Mouse (Mus musculus) heart, postnatal 25 days (tissue): ENCODE data around the gene Olfr1446. TPM values are rescaled to one million over a fixed set of nuclear protein-coding genes. Genes with fewer than 3 reads are reported as not detected.

Source experiments
- DNase-seq: peaks from one replicate; pipeline ENCODE4 v3.0.0; 2022; ENCODE audit warnings: low spot score
- intact Hi-C: fragments of 180-260 bp; cut with DNase I; formaldehyde crosslinking; loops from one replicate; pipeline ENCODE4 v1.15.1; 2025
- total RNA-seq, 2 experiments: library from RNA; stranded (reverse); gene quantifications; 2 replicates each; pipeline ENCODE4 v1.2.3; 2021

Gene Olfr1446
- not detected for total RNA-seq

DNA sequence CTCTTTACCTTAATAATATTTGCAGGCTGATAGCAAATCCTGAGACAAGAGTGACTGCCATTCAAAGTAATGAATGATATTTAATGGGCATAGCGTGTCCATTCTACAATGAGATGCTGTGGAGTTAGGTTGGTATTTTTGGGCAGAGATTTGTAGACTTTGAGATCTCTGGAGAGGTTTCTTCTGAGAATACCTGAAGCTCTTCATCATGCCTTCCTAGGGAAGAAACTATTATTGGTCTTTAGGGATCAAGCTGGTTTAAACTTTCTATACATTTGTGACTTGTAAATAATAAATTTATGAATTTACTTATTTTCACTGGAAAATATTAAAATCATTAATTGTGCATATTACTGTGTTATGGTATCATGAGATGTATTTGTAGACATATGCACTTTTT lies at the start of gene Olfr1446:
Olfr1446 (minus strand) TSS at position 101 of the 400 bp plus-strand sequence.
- intact Hi-C loops = no loop called here
- DNase-seq = no peak

DNA sequence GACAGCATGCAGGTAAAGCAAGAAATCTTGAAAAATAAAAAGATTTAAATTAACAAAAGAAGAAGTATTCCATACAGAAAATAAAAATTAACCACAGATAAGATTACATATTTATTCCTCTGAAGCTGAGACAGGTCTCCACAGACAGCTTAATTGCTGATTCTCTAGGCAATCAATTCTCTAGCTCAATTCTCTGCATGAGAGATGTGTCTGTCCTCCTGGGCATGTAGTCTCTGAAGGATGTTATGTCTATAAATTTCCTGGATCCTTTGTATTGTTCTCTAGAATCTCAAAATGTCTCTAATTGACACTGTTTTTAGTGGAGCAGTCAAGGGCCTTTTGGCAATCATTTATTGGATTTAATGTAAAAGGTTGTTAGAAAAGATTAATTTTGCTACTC lies 37.2 kb upstream of the Olfr1446 start, which contains the start of gene Olfr1449:
Olfr1449 (plus strand) TSS at position 301 of the 400 bp plus-strand sequence.
- DNase-seq = no peak
- intact Hi-C loops = no loop called here

DNA sequence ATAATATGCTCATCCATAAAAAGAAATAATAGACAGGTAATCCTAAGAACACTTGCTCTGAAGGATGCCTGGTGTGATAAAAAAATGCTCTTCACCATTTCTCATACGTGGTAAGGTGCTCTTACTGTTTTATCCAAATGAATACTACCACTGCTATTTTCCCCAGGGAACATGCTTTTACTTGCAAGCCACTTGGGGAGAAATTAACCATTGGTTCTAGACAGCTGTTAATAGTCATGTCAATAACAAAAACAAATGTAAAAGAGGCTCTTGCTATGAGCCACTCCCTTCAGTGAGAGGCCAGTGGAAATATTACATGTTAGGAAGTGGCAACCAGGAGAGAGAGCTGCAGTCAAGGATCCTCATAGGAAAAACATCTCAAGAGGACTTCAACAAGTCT lies 31.0 kb upstream of the Olfr1446 start, which contains the start of gene Olfr1448:
Olfr1448 (minus strand) TSS at position 101 of the 400 bp plus-strand sequence.
- intact Hi-C loops = no loop called here
- no peak for DNase-seq

DNA sequence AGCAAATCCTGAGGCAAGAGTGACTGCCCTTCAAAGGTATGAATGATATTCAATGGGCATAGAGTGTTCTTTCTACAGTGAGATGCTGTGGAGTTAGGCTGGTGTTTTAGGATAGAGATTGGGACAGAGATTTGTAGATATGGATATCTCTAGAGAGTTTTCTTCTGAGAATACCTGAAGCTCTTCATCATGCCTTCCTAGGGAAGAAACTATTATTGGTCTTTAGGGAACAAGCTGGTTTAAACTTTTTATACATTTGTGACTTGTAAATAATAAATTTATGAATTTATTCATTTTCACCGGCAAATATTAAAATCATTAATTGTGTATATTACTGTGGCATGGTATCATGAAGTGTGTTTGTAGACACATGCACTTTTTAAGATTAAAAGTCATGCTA lies 10.3 kb upstream of the Olfr1446 start, which contains the start of gene Olfr1447:
Olfr1447 (minus strand) TSS at position 101 of the 400 bp plus-strand sequence.
- intact Hi-C loops = no loop called here
- DNase-seq = no peak

DNA sequence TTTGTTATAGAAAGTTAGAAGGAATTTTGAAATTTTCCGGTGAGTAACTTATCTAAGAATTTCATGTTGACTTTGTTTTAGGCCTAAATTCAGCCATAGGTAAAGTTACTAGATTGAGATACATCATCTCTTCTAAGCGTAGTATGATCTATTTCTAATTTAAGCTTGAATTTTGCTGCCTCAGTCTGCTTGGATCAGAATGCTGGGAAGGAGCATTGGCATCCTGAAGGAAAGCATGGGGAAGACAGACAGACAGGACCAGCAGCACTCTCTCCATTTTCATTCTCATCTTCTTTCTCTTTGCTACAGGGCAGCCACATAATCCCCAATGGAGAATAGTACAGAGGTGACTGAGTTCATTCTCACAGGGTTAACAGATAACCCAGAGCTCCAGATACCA lies 9.8 kb downstream of the Olfr1446 start, which contains the start of gene Olfr1445:
Olfr1445 (plus strand) TSS at position 301 of the 400 bp plus-strand sequence.
- no peak for DNase-seq
- intact Hi-C loops = no loop called here

DNA sequence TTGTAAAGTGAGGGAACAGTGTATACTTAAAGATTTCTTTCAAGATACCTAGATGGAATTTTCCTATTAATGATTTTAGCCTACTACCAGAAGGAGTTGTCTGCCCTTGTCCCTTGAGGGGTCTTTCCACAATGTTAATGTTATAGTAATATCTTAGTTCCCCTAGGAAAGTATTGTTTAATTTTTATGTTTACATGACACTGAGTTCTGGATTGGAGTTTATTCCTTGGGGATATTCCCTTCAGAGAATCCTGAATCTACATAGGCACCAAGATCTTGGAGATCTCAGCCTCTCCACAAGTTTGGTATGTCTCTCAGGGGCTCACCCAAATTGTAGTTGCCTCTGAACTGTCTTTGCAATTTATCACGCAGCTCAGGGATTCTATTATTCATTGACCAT lies 36.3 kb downstream of the Olfr1446 start, which contains the start of gene Olfr1444:
Olfr1444 (plus strand) TSS at position 301 of the 400 bp plus-strand sequence.
- intact Hi-C loops = no loop called here
- no peak for DNase-seq

DNA sequence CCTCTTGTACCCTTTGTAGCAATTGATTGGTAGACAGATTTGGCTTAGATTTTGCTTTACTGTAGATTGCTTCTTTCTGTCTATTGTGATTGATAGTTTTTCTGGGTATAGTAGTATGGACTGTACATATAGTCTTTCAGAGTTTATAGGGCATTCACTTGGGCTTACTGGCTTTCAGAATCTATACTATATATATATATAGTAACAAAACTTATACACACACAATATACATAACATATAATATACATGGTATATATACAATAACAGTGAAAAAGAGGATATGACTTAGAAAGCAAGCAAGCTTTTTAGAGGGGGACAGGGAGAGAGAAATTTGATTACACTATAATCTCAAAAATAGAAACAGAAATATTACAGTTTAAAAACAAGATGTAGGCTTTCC lies 46.9 kb downstream of the Olfr1446 start, which contains the start of gene Gm5244:
Gm5244 (plus strand) TSS at position 301 of the 400 bp plus-strand sequence.
- intact Hi-C loops = no loop called here
- DNase-seq = no peak

DNA sequence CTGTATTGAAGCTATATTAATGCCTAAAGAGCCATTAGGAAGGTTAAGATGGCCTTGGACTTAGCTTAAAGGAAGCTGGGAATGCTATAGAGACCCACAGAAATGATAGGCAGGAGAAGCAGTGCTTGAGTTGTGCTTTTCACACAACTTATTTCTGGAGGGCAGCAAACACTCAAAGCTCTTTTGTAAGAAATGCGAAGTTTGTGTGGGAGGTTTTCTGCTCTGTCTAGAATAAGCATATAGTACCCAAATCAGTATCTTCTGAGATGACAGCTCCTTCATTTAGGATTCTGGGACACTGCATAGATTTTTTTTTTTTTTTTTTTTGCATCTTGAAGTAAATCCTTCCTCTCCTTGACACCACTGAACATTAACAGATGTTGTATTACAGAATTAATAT lies 54.8 kb downstream of the Olfr1446 start:
- DNase-seq = no peak
- intact Hi-C loops = no loop called here

Other genes with a start within 250 kb of the Olfr1446 start
- gene Olfr1442, start 223.1 kb downstream of the Olfr1446 start, total RNA-seq = not detected
- not detected for gene Olfr1443, start 215.4 kb downstream of the Olfr1446 start, total RNA-seq
- gene Keg1, start 197.7 kb downstream of the Olfr1446 start, total RNA-seq = not detected
- 1 to 10 TPM; 2.0 to 2.4 TPM for gene Cntf, start 127.9 kb downstream of the Olfr1446 start, total RNA-seq
- gene Zfp91, start 97.4 kb downstream of the Olfr1446 start, total RNA-seq = 10 to 100 TPM; 76.2 to 77.0 TPM
- gene Lpxn, start 97.3 kb downstream of the Olfr1446 start, total RNA-seq = 1 to 10 TPM in 1 of 2 experiments, under 1 TPM in 1; 0.88 to 1.1 TPM
- gene Gm5244, start 46.8 kb downstream of the Olfr1446 start, total RNA-seq = not detected
- gene Olfr1444, start 36.2 kb downstream of the Olfr1446 start, total RNA-seq = not detected
- gene Olfr1445, start 9.7 kb downstream of the Olfr1446 start, total RNA-seq = not detected
- not detected for gene Olfr1447, start 10.2 kb upstream of the Olfr1446 start, total RNA-seq
- not detected for gene Olfr1448, start 30.9 kb upstream of the Olfr1446 start, total RNA-seq
- gene Olfr1449, start 37.3 kb upstream of the Olfr1446 start, total RNA-seq = not detected
- not detected for gene Olfr1450, start 56.7 kb upstream of the Olfr1446 start, total RNA-seq
- gene Olfr1451, start 101.5 kb upstream of the Olfr1446 start, total RNA-seq = not detected
- gene Olfr1453, start 134.8 kb upstream of the Olfr1446 start, total RNA-seq = not detected
- not detected for gene Olfr1454, start 167.1 kb upstream of the Olfr1446 start, total RNA-seq
- gene Olfr1457, start 204.4 kb upstream of the Olfr1446 start, total RNA-seq = not detected
- gene Olfr1458, start 213.3 kb upstream of the Olfr1446 start, total RNA-seq = not detected